In genomic region chr15:81796228-81796627, GRCm38 (mm10) we compare ENCODE assay signal across 8 mouse cellular contexts. TPM values are rescaled to one million over a fixed set of nuclear protein-coding genes. Genes with fewer than 3 reads are reported as not detected.
DNase-seq lines count a peak whose midpoint lies in the region; ATAC-seq and TF ChIP-seq lines count a peak whose summit lies in the region.

No protein-coding gene starts in this region.

- WGBS in forebrain, postnatal 0 days = 75% methylated on average over 3 of the region's 3 CpGs
- WGBS in forebrain, embryonic 15.5 days = 73% methylated on average over 3 of the region's 3 CpGs
- WGBS in heart, embryonic 15.5 days = 79% methylated on average over 3 of the region's 3 CpGs
- WGBS in lung, embryonic 14.5 days = 69% methylated on average over 3 of the region's 3 CpGs

- no peak overlapping the region for H3K4me3 ChIP-seq in forebrain, postnatal 0 days (ENCODE audit: low read depth, low read length)
- H3K4me3 ChIP-seq in forebrain, embryonic 15.5 days = no peak overlapping the region
- no peak overlapping the region for H3K4me3 ChIP-seq in heart, embryonic 15.5 days
- H3K4me3 ChIP-seq in lung, embryonic 14.5 days (ENCODE audit: low read depth, low read length) = no peak overlapping the region

- H3K4me2 ChIP-seq in forebrain, postnatal 0 days (ENCODE audit: low read depth) = no peak overlapping the region
- no peak overlapping the region for H3K4me2 ChIP-seq in forebrain, embryonic 15.5 days (replicated peaks)
- H3K4me2 ChIP-seq in heart, embryonic 15.5 days = no peak overlapping the region
- H3K4me2 ChIP-seq in lung, embryonic 14.5 days = no peak overlapping the region

- TF ChIP-seq CTCF in forebrain, postnatal 0 days (IDR thresholded peaks at IDR 0.05; ENCODE audit: low read depth) = peak; percentile 47
- peak; percentile 56 for TF ChIP-seq CTCF in lung, embryonic 14.5 days (IDR thresholded peaks at IDR 0.05; ENCODE audit: low read depth)

- no peaks in the 10 kb centered on the region for H3K27me3 ChIP-seq in forebrain, postnatal 0 days (ENCODE audit: insufficient read depth, low read length)
- no peaks in the 10 kb centered on the region for H3K27me3 ChIP-seq in forebrain, embryonic 15.5 days
- no peaks in the 10 kb centered on the region for H3K27me3 ChIP-seq in heart, embryonic 15.5 days
- H3K27me3 ChIP-seq in lung, embryonic 14.5 days (ENCODE audit: insufficient read depth, low read length) = no peaks in the 10 kb centered on the region

- ATAC-seq in forebrain, postnatal 0 days = peak; percentile 59
- no peak for ATAC-seq in forebrain, embryonic 15.5 days (replicated peaks)
- 0 out of 2 replicates have a peak, but pooled peaks have one; percentile 7 for ATAC-seq in heart, embryonic 15.5 days (replicated peaks; ENCODE audit: insufficient number of reproducible peaks, insufficient read depth, low FRiP score, low read depth)
- ATAC-seq in lung, embryonic 14.5 days (ENCODE audit: insufficient read depth) = peak; percentile 62; the same call in 1 of the 2 replicates

- no peak overlapping the region for H3K27ac ChIP-seq in forebrain, postnatal 0 days (ENCODE audit: low read depth, low read length)
- H3K27ac ChIP-seq in forebrain, embryonic 15.5 days (replicated peaks) = no peak overlapping the region
- no peak overlapping the region for H3K27ac ChIP-seq in heart, embryonic 15.5 days
- no peak overlapping the region for H3K27ac ChIP-seq in lung, embryonic 14.5 days (ENCODE audit: low read depth)

- H3K36me3 ChIP-seq in forebrain, postnatal 0 days (ENCODE audit: insufficient read depth) = peaks cover 38% of the 10 kb centered on the region
- H3K36me3 ChIP-seq in forebrain, embryonic 15.5 days = peaks cover 38% of the 10 kb centered on the region
- H3K36me3 ChIP-seq in heart, embryonic 15.5 days = peaks cover 29% of the 10 kb centered on the region
- H3K36me3 ChIP-seq in lung, embryonic 14.5 days (ENCODE audit: insufficient read depth) = peaks cover 46% of the 10 kb centered on the region

- no peaks in the 10 kb centered on the region for H3K9me3 ChIP-seq in forebrain, postnatal 0 days (ENCODE audit: low read length)
- no peaks in the 10 kb centered on the region for H3K9me3 ChIP-seq in forebrain, embryonic 15.5 days
- H3K9me3 ChIP-seq in heart, embryonic 15.5 days (replicated peaks) = no peaks in the 10 kb centered on the region
- H3K9me3 ChIP-seq in lung, embryonic 14.5 days (ENCODE audit: low read depth, low read length) = no peaks in the 10 kb centered on the region

- no peak for DNase-seq in forebrain, postnatal 0 days
- DNase-seq in A20 (ENCODE audit: low read depth, low spot score) = peak; percentile 30
- peak; percentile 47 for DNase-seq in lung, embryonic 14.5 days
- DNase-seq in spleen, adult 12 weeks (ENCODE audit: low spot score) = no peak
- DNase-seq in layer of hippocampus, adult 8-10 months (ENCODE audit: low spot score in 2 of 2) = no peak
- no peak for DNase-seq in spleen, adult 18-20 months

- H3K9ac ChIP-seq in forebrain, postnatal 0 days = no peak overlapping the region
- no peak overlapping the region for H3K9ac ChIP-seq in forebrain, embryonic 15.5 days (replicated peaks)
- H3K9ac ChIP-seq in heart, embryonic 15.5 days = no peak overlapping the region
- no peak overlapping the region for H3K9ac ChIP-seq in lung, embryonic 14.5 days

- no peaks in the 10 kb centered on the region for H3K4me1 ChIP-seq in forebrain, postnatal 0 days (ENCODE audit: insufficient read depth)
- H3K4me1 ChIP-seq in forebrain, embryonic 15.5 days = no peaks in the 10 kb centered on the region
- H3K4me1 ChIP-seq in heart, embryonic 15.5 days (replicated peaks) = no peaks in the 10 kb centered on the region
- no peaks in the 10 kb centered on the region for H3K4me1 ChIP-seq in lung, embryonic 14.5 days (ENCODE audit: insufficient read depth)

RNA-seq across cellular contexts. Expression of gene Tef, which starts 6.0 kb away (rescaled TPM):
- 60.2 and 71.8 TPM in 2 replicates for total RNA-seq in forebrain, postnatal 0 days (2014; rRNA removed)
- polyA plus RNA-seq in forebrain, postnatal 0 days (2015; fragmentation: Nextera tagmentation; extraction: Ambion mirVana) = 21.9 and 27.8 TPM in 2 replicates
- 31.9 and 32.6 TPM in 2 replicates for polyA plus RNA-seq in forebrain, embryonic 15.5 days (2015; fragmentation: Nextera tagmentation; extraction: Ambion mirVana)
- polyA plus RNA-seq in heart, embryonic 15.5 days (2015; fragmentation: Nextera tagmentation; extraction: Ambion mirVana) = 22.9 and 25.9 TPM in 2 replicates
- 23.5 and 23.8 TPM in 2 replicates for polyA plus RNA-seq in lung, embryonic 14.5 days (2014; fragmentation: Nextera tagmentation; extraction: Ambion mirVana)
- 100 to 1,000 TPM; 227 to 350 (median 284) TPM for total RNA-seq in layer of hippocampus, adult 8-10 months (2022)

RNA-seq across cellular contexts. Expression of gene Rangap1, which starts 50.9 kb away (rescaled TPM):
- total RNA-seq in forebrain, postnatal 0 days (2014; rRNA removed) = 146 and 163 TPM in 2 replicates
- polyA plus RNA-seq in forebrain, postnatal 0 days (2015; fragmentation: Nextera tagmentation; extraction: Ambion mirVana) = 107 and 133 TPM in 2 replicates
- polyA plus RNA-seq in forebrain, embryonic 15.5 days (2015; fragmentation: Nextera tagmentation; extraction: Ambion mirVana) = 130 and 131 TPM in 2 replicates
- 66.4 and 81.4 TPM in 2 replicates for polyA plus RNA-seq in heart, embryonic 15.5 days (2015; fragmentation: Nextera tagmentation; extraction: Ambion mirVana)
- 101 and 107 TPM in 2 replicates for polyA plus RNA-seq in lung, embryonic 14.5 days (2014; fragmentation: Nextera tagmentation; extraction: Ambion mirVana)
- total RNA-seq in layer of hippocampus, adult 8-10 months (2022) = 100 to 1,000 TPM; 157 to 176 (median 168) TPM

RNA-seq across cellular contexts. Expression of gene Zc3h7b, which starts 51.4 kb away (rescaled TPM):
- total RNA-seq in forebrain, postnatal 0 days (2014; rRNA removed) = 121 and 131 TPM in 2 replicates
- polyA plus RNA-seq in forebrain, postnatal 0 days (2015; fragmentation: Nextera tagmentation; extraction: Ambion mirVana) = 38.6 and 41.3 TPM in 2 replicates
- 50.2 and 50.7 TPM in 2 replicates for polyA plus RNA-seq in forebrain, embryonic 15.5 days (2015; fragmentation: Nextera tagmentation; extraction: Ambion mirVana)
- 18.2 and 22.8 TPM in 2 replicates for polyA plus RNA-seq in heart, embryonic 15.5 days (2015; fragmentation: Nextera tagmentation; extraction: Ambion mirVana)
- polyA plus RNA-seq in lung, embryonic 14.5 days (2014; fragmentation: Nextera tagmentation; extraction: Ambion mirVana) = 45.6 and 46.1 TPM in 2 replicates
- 100 to 1,000 TPM; 123 to 147 (median 135) TPM for total RNA-seq in layer of hippocampus, adult 8-10 months (2022)

Comparison
In these comparisons a context has a peak if more than half of its experiments do, and no peak if none do; other contexts are left out.
1. DNase-seq: peak in A20 (single experiment) and lung, embryonic 14.5 days (single experiment); none in forebrain, postnatal 0 days (single experiment), spleen, adult 12 weeks (single experiment), layer of hippocampus, adult 8-10 months (0 of 2) and spleen, adult 18-20 months (0 of 2).